Mouse (Mus musculus) embryonic fibroblast, embryonic 13.5 days (primary cell): ENCODE data around the gene Fbxo31. TPM values are rescaled to one million over a fixed set of nuclear protein-coding genes. Genes with fewer than 3 reads are reported as not detected.

Source experiments
- H3K27ac ChIP-seq: 2 replicates; pipeline ENCODE4 v1.5.1; 2012; ENCODE audit warnings: low read length, control low read depth, inconsistent platforms; ENCODE audit not compliant: insufficient read depth
- H3K4me1 ChIP-seq: 2 replicates; pipeline ENCODE4 v1.6.1; 2011; ENCODE audit warnings: low read length; ENCODE audit not compliant: control insufficient read depth, insufficient read depth
- H3K4me3 ChIP-seq: 2 replicates; pipeline ENCODE4 v1.5.1; 2011; ENCODE audit warnings: mild to moderate bottlenecking, control low read depth, low read length; ENCODE audit not compliant: insufficient read depth
- CTCF ChIP-seq: IDR thresholded peaks from 2 replicates; pipeline ENCODE4 v1.5.1; 2011; ENCODE audit warnings: mild to moderate bottlenecking, control low read depth, low read length, moderate library complexity, borderline replicate concordance; ENCODE audit not compliant: insufficient read depth
- POLR2A ChIP-seq: IDR thresholded peaks from 2 replicates; pipeline ENCODE4 v1.6.1; 2011; ENCODE audit warnings: low read depth, mild to moderate bottlenecking, control low read depth, low read length, moderate library complexity
- polyA plus RNA-seq: library from polyadenylated mRNA; stranded (reverse); fragments of >200 nt; gene quantifications from 2 replicates; pipeline ENCODE4 v1.2.4, GENCODE M21; 2011; ENCODE audit warnings: low read depth; ENCODE audit not compliant: missing spikeins, insufficient read length

Gene Fbxo31
- polyA plus RNA-seq, 1 experiment, result 10.9 TPM

DNA sequence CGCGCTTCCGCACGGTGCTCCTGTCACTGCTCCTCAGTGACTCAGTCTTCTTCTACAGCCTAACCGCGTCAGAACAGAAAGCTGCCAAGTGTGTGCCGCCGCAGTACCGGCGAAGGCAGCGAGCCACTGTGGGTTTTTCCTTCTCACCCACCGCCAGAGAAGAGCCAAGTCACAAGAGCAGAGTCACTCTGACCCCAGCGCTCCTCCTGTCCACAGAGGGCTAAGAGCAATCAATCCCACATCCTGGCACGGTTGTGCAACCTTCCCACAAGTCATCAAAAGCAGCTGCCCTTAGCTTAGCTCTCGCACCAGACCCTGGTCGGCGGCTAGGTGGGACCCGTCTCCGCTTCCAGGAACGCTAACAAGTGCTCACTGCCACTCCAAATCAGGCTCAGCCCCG lies 8.3 kb downstream of the Fbxo31 start:
- no peak for TF ChIP-seq POLR2A
- TF ChIP-seq CTCF, result no peak
- Histone ChIP-seq H3K4me1 (no peaks in the 10 kb centered on the region), H3K27ac (no peak overlapping the region), H3K4me3 (no peak overlapping the region)

DNA sequence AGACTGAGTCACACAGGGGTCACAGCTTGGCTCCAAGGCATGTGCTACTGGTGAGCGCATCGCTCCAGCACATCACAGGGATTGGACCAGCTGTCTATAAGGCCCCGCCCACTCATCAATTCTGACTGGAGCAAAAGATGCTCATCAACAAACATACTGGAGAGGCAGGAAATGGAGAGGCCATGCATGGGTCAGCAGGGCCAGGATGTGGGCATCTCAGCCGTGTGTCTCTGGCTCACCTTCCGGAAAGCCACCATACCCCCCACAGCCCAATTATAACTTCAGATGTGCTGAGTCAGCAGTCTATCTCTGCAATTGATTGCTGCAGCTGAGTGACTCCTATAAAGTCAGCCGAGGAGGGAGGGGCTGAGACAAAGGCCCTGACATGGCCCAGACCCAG lies 10.3 kb downstream of the Fbxo31 start:
- TF ChIP-seq POLR2A, result no peak
- TF ChIP-seq CTCF, result no peak
- Histone ChIP-seq H3K27ac (no peak overlapping the region), H3K4me3 (no peak overlapping the region), H3K4me1 (no peaks in the 10 kb centered on the region)

DNA sequence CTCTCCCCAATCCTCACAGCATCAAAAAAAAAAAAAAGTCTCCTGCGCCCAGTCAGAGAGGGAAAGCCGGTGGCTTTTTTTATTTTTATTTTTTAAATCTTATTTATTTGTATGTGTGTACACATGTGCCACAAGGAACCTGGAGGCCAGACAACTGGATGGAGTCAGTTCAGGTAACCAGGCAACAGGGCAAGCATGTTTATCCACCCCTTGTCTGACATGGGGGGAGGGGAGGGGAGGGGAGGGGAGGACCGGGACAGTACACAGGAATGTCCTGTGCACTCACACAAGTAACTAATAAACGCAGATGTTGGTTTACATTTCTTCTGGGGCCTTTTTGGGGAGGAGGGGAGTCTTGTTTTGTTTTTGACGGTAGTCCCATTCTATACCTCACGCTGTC lies 14.9 kb downstream of the Fbxo31 start:
- Histone ChIP-seq H3K4me1 (no peaks in the 10 kb centered on the region), H3K27ac (no peak overlapping the region), H3K4me3 (no peak overlapping the region)
- TF ChIP-seq POLR2A (no peak), CTCF (no peak)

- no peak overlapping the region for H3K27ac ChIP-seq
- H3K4me3 ChIP-seq, result no peak overlapping the region
- no peaks in the 10 kb centered on the region for H3K4me1 ChIP-seq
- TF ChIP-seq POLR2A (no peak), CTCF (no peak)
These were observed 15.7 kb downstream of the Fbxo31 start for GRCm38 (mm10) chr8:121562941-121563351.

DNA sequence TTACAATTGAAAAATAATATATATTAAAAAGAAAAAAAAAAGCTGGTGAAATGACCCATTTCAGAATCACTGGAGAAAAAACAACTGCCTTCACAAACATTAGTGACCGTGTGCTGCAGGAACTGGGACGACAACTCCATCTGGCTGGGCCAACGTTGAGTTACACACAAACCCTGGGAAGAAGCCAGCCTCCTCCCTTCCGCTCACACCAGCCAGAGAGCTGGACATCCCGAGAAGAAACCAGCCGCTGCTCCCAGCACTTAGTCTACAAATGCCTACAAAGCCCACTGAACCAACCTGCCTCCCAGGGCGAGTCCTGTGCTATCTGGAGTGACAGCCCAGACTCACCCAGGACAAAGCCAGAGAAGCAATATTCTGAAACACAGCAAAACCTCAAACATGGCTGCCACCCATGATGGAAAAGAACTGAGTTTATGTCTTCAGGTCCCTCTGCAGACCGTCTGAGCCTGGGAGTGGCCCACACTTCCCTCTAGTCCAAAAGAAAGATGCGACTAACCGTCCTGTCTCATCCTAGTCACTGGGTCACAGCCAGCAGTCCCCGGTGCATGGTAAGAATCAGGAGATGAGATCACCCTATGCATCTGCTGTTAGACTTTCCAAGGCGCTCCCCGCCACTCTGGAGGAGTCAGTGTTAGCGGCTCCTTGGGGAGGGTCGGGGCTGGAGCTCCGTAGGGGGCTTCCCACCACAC lies 16.8 kb downstream of the Fbxo31 start:
- Histone ChIP-seq H3K4me1 (no peaks in the 10 kb centered on the region), H3K27ac (no peak overlapping the region), H3K4me3 (no peak overlapping the region)
- no peak for TF ChIP-seq POLR2A
- TF ChIP-seq CTCF, result no peak

DNA sequence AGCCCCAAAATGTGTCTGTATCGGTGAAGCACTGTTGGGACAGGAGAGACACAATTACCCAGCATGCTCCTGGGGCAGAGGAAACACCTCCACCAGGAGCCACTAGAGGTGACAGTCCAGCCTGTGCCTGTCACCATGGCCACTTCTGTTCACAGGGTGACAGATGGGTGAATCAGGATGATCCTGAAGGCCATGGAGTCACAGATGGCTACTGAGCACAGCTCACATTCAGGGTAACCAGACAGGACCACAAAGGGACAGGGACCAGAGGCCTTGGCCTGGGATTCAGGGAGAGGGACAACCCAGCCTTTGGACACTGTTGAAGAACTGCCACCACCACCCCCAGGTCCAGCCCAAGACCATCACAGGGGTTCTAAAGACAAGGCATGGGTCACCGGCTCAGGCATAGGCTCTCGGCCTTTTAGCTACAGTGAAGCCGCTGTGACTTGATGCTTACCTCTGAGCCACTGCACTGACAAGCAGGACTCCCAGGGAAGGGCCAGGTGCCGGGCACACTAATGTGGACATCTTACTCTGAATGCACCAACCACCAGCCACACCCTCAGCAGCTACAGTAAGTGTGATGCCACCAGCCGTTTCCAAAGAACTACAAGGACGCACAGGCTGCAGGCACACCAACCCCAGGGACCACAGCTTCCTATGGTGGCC lies 18.0 kb downstream of the Fbxo31 start:
- Histone ChIP-seq H3K4me1 (no peaks in the 10 kb centered on the region), H3K4me3 (no peak overlapping the region), H3K27ac (no peak overlapping the region)
- TF ChIP-seq POLR2A, result no peak
- TF ChIP-seq CTCF, result no peak

DNA sequence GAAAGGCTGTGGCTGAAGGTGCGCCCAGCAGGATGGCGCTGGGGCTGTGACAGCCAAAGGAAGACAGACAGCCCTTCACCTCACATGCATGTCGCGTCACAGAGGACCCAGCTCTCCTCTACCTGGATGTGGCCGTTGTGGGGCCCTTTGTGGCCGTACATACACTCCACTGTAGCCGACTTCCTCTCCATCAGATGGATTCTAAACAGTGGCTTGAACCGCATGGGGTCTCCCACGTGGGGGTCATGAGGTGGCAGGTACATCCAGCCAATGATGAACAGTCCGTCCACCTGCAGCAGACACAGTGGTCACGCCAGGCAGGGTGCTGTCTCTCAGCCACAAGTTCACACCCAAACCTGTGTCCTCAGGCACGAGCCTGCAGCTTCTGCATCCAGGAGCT lies 18.8 kb downstream of the Fbxo31 start:
- TF ChIP-seq CTCF (no peak), POLR2A (no peak)
- Histone ChIP-seq H3K4me3 (no peak overlapping the region), H3K4me1 (no peaks in the 10 kb centered on the region), H3K27ac (no peak overlapping the region)

- no peak overlapping the region for H3K4me3 ChIP-seq
- no peaks in the 10 kb centered on the region for H3K4me1 ChIP-seq
- H3K27ac ChIP-seq, result no peak overlapping the region
- no peak for TF ChIP-seq CTCF
- TF ChIP-seq POLR2A, result no peak
These were observed 20.1 kb downstream of the Fbxo31 start for GRCm38 (mm10) chr8:121558538-121558937.

GRCm38 (mm10) chr8:121557746-121558145 lies 20.9 kb downstream of the Fbxo31 start:
- Histone ChIP-seq H3K4me1 (no peaks in the 10 kb centered on the region), H3K4me3 (no peak overlapping the region), H3K27ac (no peak overlapping the region)
- TF ChIP-seq POLR2A, result no peak
- no peak for TF ChIP-seq CTCF

- TF ChIP-seq CTCF (no peak), POLR2A (no peak)
- Histone ChIP-seq H3K27ac (no peak overlapping the region), H3K4me1 (no peaks in the 10 kb centered on the region), H3K4me3 (no peak overlapping the region)
These were observed 24.7 kb downstream of the Fbxo31 start for GRCm38 (mm10) chr8:121553831-121554475.

DNA sequence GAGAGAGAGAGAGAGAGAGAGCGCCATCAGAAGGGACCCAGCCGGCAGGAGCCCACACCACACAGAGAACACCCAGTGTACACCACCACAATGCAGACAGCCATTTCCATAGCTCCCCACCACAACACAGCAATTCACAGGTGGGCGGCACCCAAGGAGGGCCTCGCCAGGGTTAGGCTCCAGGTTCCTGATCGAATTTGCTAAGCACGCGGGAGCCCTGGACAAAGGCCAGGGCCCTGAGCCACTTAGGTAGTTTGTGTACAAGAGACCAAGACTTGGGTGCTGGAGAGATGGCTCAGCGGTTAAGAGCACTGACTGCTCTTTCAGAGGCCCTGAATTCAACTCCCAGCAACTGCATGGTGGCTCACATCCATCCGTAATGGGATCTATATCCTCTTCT lies 26.1 kb downstream of the Fbxo31 start:
- Histone ChIP-seq H3K27ac (no peak overlapping the region), H3K4me1 (no peaks in the 10 kb centered on the region), H3K4me3 (no peak overlapping the region)
- TF ChIP-seq CTCF (no peak), POLR2A (no peak)
